Mouse (Mus musculus): ENCODE measurements around the gene Lrrc8b. TPM values are rescaled to one million over a fixed set of nuclear protein-coding genes. Genes with fewer than 3 reads are reported as not detected.

The Lrrc8b gene
- polyA plus RNA-seq, 1 experiment from 2014 or later = 9.4 TPM

- no peak for ATAC-seq (ENCODE audit: insufficient number of reproducible peaks, insufficient read depth, low FRiP score, low read depth)
- 63% methylated on average over 5 of the region's 5 CpGs for WGBS
- H3K9me3 ChIP-seq (ENCODE audit: control insufficient read depth, low read depth, low read length) = no peaks in the 10 kb centered on the region
Observed at GRCm38 (mm10) chr5:105460551-105460950, 45.0 kb downstream of the Lrrc8b start.

GRCm38 (mm10) chr5:105461076-105461475, 45.5 kb downstream of the Lrrc8b start:
- no peaks in the 10 kb centered on the region for H3K4me1 ChIP-seq (ENCODE audit: control insufficient read depth, insufficient read depth, low read length)
- no peaks in the 10 kb centered on the region for H3K9me3 ChIP-seq (ENCODE audit: control insufficient read depth, low read depth, low read length)
- H3K27me3 ChIP-seq (ENCODE audit: control insufficient read depth, insufficient read depth, low read length) = no peaks in the 10 kb centered on the region
- no peak overlapping the region for H3K9ac ChIP-seq (replicated peaks; ENCODE audit: low read depth, low read length)
- no peak for ATAC-seq (ENCODE audit: insufficient number of reproducible peaks, insufficient read depth, low FRiP score, low read depth)
- H3K4me3 ChIP-seq (ENCODE audit: low read depth, low read length) = no peak overlapping the region
- 85% methylated on average over 1 of the region's 1 CpGs for WGBS
- no peak overlapping the region for H3K4me2 ChIP-seq (replicated peaks; ENCODE audit: low read depth, low read length)
- no peaks in the 10 kb centered on the region for H3K36me3 ChIP-seq (ENCODE audit: control insufficient read depth, insufficient read depth, low read length)
- H3K27ac ChIP-seq (ENCODE audit: low read length) = no peak overlapping the region

More at GRCm38 (mm10) chr5:105460551-105460950, 45.0 kb downstream of the Lrrc8b start:
- Histone ChIP-seq H3K9ac (replicated peaks; ENCODE audit: low read depth, low read length) (no peak overlapping the region), H3K4me2 (replicated peaks; ENCODE audit: low read depth, low read length) (no peak overlapping the region), H3K27me3 (ENCODE audit: control insufficient read depth, insufficient read depth, low read length) (no peaks in the 10 kb centered on the region), H3K36me3 (ENCODE audit: control insufficient read depth, insufficient read depth, low read length) (no peaks in the 10 kb centered on the region), H3K4me3 (ENCODE audit: low read depth, low read length) (no peak overlapping the region), H3K27ac (ENCODE audit: low read length) (no peak overlapping the region), H3K4me1 (ENCODE audit: control insufficient read depth, insufficient read depth, low read length) (no peaks in the 10 kb centered on the region)

- Histone ChIP-seq H3K4me3 (ENCODE audit: low read depth, low read length) (no peak overlapping the region), H3K27me3 (ENCODE audit: control insufficient read depth, insufficient read depth, low read length) (no peaks in the 10 kb centered on the region), H3K4me2 (replicated peaks; ENCODE audit: low read depth, low read length) (no peak overlapping the region), H3K36me3 (ENCODE audit: control insufficient read depth, insufficient read depth, low read length) (no peaks in the 10 kb centered on the region), H3K9ac (replicated peaks; ENCODE audit: low read depth, low read length) (no peak overlapping the region), H3K9me3 (ENCODE audit: control insufficient read depth, low read depth, low read length) (no peaks in the 10 kb centered on the region; the same call in 1 of the 2 replicates), H3K4me1 (ENCODE audit: control insufficient read depth, insufficient read depth, low read length) (no peaks in the 10 kb centered on the region), H3K27ac (ENCODE audit: low read length) (no peak overlapping the region)
- no peak for ATAC-seq (ENCODE audit: insufficient number of reproducible peaks, insufficient read depth, low FRiP score, low read depth)
Observed at GRCm38 (mm10) chr5:105464671-105465070, 49.1 kb downstream of the Lrrc8b start.

DNA sequence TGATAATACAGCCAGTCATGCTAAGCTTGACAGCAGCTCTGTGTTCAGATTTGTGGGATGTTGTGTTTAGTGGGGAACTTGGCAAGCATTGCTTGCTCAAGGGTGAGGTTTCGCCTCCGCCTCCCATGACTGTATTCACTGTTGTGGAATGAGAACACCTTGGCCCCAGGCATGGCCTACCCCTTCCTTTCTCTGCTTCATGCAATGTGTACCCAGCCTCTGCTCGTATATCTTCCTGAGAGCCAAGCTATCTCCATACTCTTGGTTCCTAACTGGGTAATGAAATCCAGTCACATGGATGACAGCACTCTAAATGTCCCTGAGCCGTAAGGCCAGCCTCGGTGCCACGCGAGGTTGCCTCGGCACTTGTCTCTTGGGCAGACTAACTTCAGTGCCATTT, 50.0 kb downstream of the Lrrc8b start:
- Histone ChIP-seq H3K27ac (ENCODE audit: low read length) (no peak overlapping the region), H3K9ac (replicated peaks; ENCODE audit: low read depth, low read length) (no peak overlapping the region), H3K4me3 (ENCODE audit: low read depth, low read length) (no peak overlapping the region), H3K4me1 (ENCODE audit: control insufficient read depth, insufficient read depth, low read length) (no peaks in the 10 kb centered on the region), H3K9me3 (ENCODE audit: control insufficient read depth, low read depth, low read length) (no peaks in the 10 kb centered on the region; the same call in 1 of the 2 replicates), H3K36me3 (ENCODE audit: control insufficient read depth, insufficient read depth, low read length) (no peaks in the 10 kb centered on the region), H3K4me2 (replicated peaks; ENCODE audit: low read depth, low read length) (no peak overlapping the region), H3K27me3 (ENCODE audit: control insufficient read depth, insufficient read depth, low read length) (no peaks in the 10 kb centered on the region)
- no peak for ATAC-seq (ENCODE audit: insufficient number of reproducible peaks, insufficient read depth, low FRiP score, low read depth)
- 87% methylated on average over 8 of the region's 8 CpGs for WGBS

- Histone ChIP-seq H3K36me3 (ENCODE audit: control insufficient read depth, insufficient read depth, low read length) (no peaks in the 10 kb centered on the region), H3K4me2 (replicated peaks; ENCODE audit: low read depth, low read length) (no peak overlapping the region), H3K27ac (ENCODE audit: low read length) (no peak overlapping the region), H3K9me3 (ENCODE audit: control insufficient read depth, low read depth, low read length) (no peaks in the 10 kb centered on the region; the same call in 1 of the 2 replicates), H3K27me3 (ENCODE audit: control insufficient read depth, insufficient read depth, low read length) (no peaks in the 10 kb centered on the region), H3K9ac (replicated peaks; ENCODE audit: low read depth, low read length) (no peak overlapping the region), H3K4me1 (ENCODE audit: control insufficient read depth, insufficient read depth, low read length) (no peaks in the 10 kb centered on the region), H3K4me3 (ENCODE audit: low read depth, low read length) (no peak overlapping the region)
- WGBS = 88% methylated on average over 7 of the region's 7 CpGs
- ATAC-seq (ENCODE audit: insufficient number of reproducible peaks, insufficient read depth, low FRiP score, low read depth) = no peak
Observed at GRCm38 (mm10) chr5:105466471-105466902, 50.9 kb downstream of the Lrrc8b start.

GRCm38 (mm10) chr5:105467271-105467670, 51.7 kb downstream of the Lrrc8b start:
- no peak overlapping the region for H3K4me2 ChIP-seq (replicated peaks; ENCODE audit: low read depth, low read length)
- no peak overlapping the region for H3K9ac ChIP-seq (replicated peaks; ENCODE audit: low read depth, low read length)
- no peaks in the 10 kb centered on the region for H3K36me3 ChIP-seq (ENCODE audit: control insufficient read depth, insufficient read depth, low read length)
- no peak for ATAC-seq (ENCODE audit: insufficient number of reproducible peaks, insufficient read depth, low FRiP score, low read depth)
- H3K27me3 ChIP-seq (ENCODE audit: control insufficient read depth, insufficient read depth, low read length) = no peaks in the 10 kb centered on the region
- H3K27ac ChIP-seq (ENCODE audit: low read length) = no peak overlapping the region
- 84% methylated on average over 10 of the region's 10 CpGs for WGBS
- H3K9me3 ChIP-seq (ENCODE audit: control insufficient read depth, low read depth, low read length) = no peaks in the 10 kb centered on the region; the same call in 1 of the 2 replicates
- no peaks in the 10 kb centered on the region for H3K4me1 ChIP-seq (ENCODE audit: control insufficient read depth, insufficient read depth, low read length)
- H3K4me3 ChIP-seq (ENCODE audit: low read depth, low read length) = no peak overlapping the region

DNA sequence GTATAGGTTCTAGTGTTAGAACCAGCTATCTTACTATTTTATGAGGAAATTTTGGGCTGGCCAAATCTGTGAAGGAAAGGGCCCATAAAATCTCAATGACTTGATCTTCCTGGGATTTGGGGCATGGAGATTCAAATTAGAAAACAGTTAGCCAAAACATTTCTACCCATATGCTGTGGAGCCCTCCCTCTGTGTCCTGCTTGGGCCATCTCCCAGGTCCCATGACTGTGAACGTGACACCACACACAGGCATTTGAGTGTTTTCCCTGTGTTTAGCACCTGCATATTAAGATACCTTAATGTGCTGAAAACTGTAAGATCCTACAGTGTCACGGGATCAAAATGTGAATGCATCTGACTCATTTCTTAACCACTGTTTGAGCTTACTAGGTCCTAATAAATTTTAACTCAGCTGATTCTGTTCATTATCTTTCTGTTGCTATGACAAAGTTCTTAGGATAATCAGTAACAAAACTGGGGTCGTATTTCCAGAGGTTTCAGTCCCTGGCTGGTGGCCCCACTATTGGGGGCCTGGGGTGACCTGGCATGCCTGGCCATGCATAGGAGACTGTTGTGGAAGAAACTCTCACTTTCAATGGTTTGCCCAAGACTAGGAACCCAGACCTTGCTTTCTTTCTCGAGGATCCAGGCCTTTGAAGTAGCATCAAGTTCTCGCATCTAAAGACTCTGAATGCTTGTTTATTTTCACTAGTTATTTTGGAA, 57.6 kb downstream of the Lrrc8b start:
- Histone ChIP-seq H3K4me1 (ENCODE audit: control insufficient read depth, insufficient read depth, low read length) (no peaks in the 10 kb centered on the region), H3K4me3 (ENCODE audit: low read depth, low read length) (no peak overlapping the region), H3K9ac (replicated peaks; ENCODE audit: low read depth, low read length) (no peak overlapping the region), H3K27ac (ENCODE audit: low read length) (no peak overlapping the region), H3K9me3 (ENCODE audit: control insufficient read depth, low read depth, low read length) (no peaks in the 10 kb centered on the region), H3K4me2 (replicated peaks; ENCODE audit: low read depth, low read length) (no peak overlapping the region), H3K36me3 (ENCODE audit: control insufficient read depth, insufficient read depth, low read length) (no peaks in the 10 kb centered on the region), H3K27me3 (ENCODE audit: control insufficient read depth, insufficient read depth, low read length) (no peaks in the 10 kb centered on the region)
- WGBS = 68% methylated on average over 5 of the region's 5 CpGs
- ATAC-seq (ENCODE audit: insufficient number of reproducible peaks, insufficient read depth, low FRiP score, low read depth) = no peak

GRCm38 (mm10) chr5:105477527-105477926, 62.0 kb downstream of the Lrrc8b start:
- no peaks in the 10 kb centered on the region for H3K9me3 ChIP-seq (ENCODE audit: control insufficient read depth, low read depth, low read length)
- H3K9ac ChIP-seq (replicated peaks; ENCODE audit: low read depth, low read length) = no peak overlapping the region
- H3K27ac ChIP-seq (ENCODE audit: low read length) = no peak overlapping the region
- no peak overlapping the region for H3K4me3 ChIP-seq (ENCODE audit: low read depth, low read length)
- WGBS = 80% methylated on average over 9 of the region's 9 CpGs
- H3K4me1 ChIP-seq (ENCODE audit: control insufficient read depth, insufficient read depth, low read length) = no peaks in the 10 kb centered on the region
- H3K36me3 ChIP-seq (ENCODE audit: control insufficient read depth, insufficient read depth, low read length) = peaks cover 6% of the 10 kb centered on the region
- no peaks in the 10 kb centered on the region for H3K27me3 ChIP-seq (ENCODE audit: control insufficient read depth, insufficient read depth, low read length)
- H3K4me2 ChIP-seq (replicated peaks; ENCODE audit: low read depth, low read length) = no peak overlapping the region
- no peak for ATAC-seq (ENCODE audit: insufficient number of reproducible peaks, insufficient read depth, low FRiP score, low read depth)

DNA sequence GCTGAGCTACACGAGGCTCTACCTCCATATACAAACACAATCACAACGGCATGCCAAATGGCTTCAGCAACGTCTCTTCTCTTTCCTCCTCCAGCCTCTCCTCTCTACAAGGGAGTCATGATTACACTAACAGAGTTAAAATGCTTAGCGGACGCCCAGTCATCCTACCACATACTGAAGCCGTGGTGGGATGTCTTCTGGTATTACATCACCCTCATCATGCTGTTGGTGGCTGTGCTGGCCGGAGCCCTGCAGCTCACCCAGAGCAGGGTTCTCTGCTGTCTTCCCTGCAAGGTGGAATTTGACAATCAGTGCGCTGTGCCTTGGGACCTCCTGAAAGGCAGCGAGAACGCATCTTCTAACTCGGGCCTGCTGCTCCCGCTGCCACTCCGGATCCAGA, 64.1 kb downstream of the Lrrc8b start:
- Histone ChIP-seq H3K4me3 (ENCODE audit: low read depth, low read length) (no peak overlapping the region), H3K4me1 (ENCODE audit: control insufficient read depth, insufficient read depth, low read length) (no peaks in the 10 kb centered on the region), H3K36me3 (ENCODE audit: control insufficient read depth, insufficient read depth, low read length) (peaks cover 6% of the 10 kb centered on the region), H3K27me3 (ENCODE audit: control insufficient read depth, insufficient read depth, low read length) (no peaks in the 10 kb centered on the region), H3K4me2 (replicated peaks; ENCODE audit: low read depth, low read length) (no peak overlapping the region), H3K27ac (ENCODE audit: low read length) (no peak overlapping the region), H3K9ac (replicated peaks; ENCODE audit: low read depth, low read length) (no peak overlapping the region), H3K9me3 (ENCODE audit: control insufficient read depth, low read depth, low read length) (no peaks in the 10 kb centered on the region)
- 84% methylated on average over 13 of the region's 13 CpGs for WGBS
- ATAC-seq (ENCODE audit: insufficient number of reproducible peaks, insufficient read depth, low FRiP score, low read depth) = no peak

Measured in stomach, embryonic 14.5 days (tissue).